Mouse (Mus musculus): ENCODE data around the gene Npcd. TPM values are rescaled to one million over a fixed set of nuclear protein-coding genes. Genes with fewer than 3 reads are reported as not detected.

The Npcd gene
- polyA plus RNA-seq, 1 experiment from 2014 or later: not detected

GRCm38 (mm10) chr15:79833251-79834050 is 586 bp downstream of the Npcd start:
- Histone ChIP-seq H3K9me3 (ENCODE audit: low read length) (no peaks in the 10 kb centered on the region), H3K4me3 (ENCODE audit: low read length) (peak overlapping the region; percentile 84), H3K4me2 (replicated peaks; ENCODE audit: low read depth, low read length) (peak overlapping the region; percentile 97), H3K9ac (replicated peaks; ENCODE audit: low read length) (peak overlapping the region; percentile 93), H3K4me1 (ENCODE audit: insufficient read depth, low read length) (peaks cover 50% of the 10 kb centered on the region), H3K36me3 (ENCODE audit: insufficient read depth, low read length) (peaks cover 8% of the 10 kb centered on the region; the same call in 1 of the 2 replicates), H3K27me3 (ENCODE audit: insufficient read depth, low read length) (no peaks in the 10 kb centered on the region), H3K27ac (ENCODE audit: low read length) (peak overlapping the region; percentile 94)
- WGBS: under 1% methylated on average over 40 of the region's 41 CpGs
- peak; percentile 7; the same call in 1 of the 2 replicates for ATAC-seq (ENCODE audit: low FRiP score, low TSS enrichment)

DNA sequence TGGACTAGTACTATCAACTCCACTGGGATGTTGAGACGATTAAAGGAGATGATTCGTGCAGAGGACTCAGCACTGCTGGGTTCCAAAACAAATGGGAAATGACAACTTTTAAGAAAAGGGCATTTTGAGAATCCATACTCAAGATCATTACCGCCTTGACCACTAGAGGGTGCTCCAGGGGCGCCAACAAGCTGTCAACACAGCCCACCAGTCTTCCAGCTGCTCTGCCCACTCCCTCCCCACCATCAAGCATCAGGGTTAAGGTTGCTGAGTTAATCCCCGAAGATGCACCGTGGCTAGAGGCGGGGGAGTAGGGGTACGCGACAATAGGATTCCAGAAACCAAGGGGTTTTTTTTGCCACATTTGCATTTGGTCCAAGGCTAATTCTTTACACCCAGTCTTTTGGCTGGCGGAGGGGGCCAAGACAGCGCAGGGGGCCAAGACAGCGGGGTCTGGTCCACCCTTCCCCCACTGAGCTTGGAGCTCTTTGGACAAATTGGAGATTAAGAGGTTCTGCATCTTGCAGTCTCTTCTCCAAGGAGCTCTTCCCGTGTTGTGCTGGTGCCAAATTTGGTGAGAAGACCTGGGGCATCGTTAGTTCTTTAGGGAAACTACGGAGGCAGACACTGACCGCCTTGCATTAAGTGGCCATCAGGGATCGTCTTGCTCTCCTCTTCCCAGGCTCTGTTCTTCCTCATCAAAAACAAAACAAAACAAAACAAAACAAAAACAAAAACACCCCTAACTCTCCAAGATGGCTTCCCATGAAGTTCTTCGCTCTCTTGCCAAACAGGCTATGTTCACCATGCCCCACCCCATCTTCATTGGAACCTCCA is 1.8 kb downstream of the Npcd start:
- Histone ChIP-seq H3K9ac (replicated peaks; ENCODE audit: low read length) (peak overlapping the region; percentile 93), H3K36me3 (ENCODE audit: insufficient read depth, low read length) (peaks cover 20% of the 10 kb centered on the region), H3K27ac (ENCODE audit: low read length) (peak overlapping the region; percentile 94), H3K4me3 (ENCODE audit: low read length) (peak overlapping the region; percentile 84), H3K4me1 (ENCODE audit: insufficient read depth, low read length) (peaks cover 56% of the 10 kb centered on the region), H3K9me3 (ENCODE audit: low read length) (no peaks in the 10 kb centered on the region), H3K27me3 (ENCODE audit: insufficient read depth, low read length) (no peaks in the 10 kb centered on the region), H3K4me2 (replicated peaks; ENCODE audit: low read depth, low read length) (peak overlapping the region; percentile 97)
- WGBS: 35% methylated on average over 18 of the region's 18 CpGs
- ATAC-seq (ENCODE audit: low FRiP score, low TSS enrichment): no peak

DNA sequence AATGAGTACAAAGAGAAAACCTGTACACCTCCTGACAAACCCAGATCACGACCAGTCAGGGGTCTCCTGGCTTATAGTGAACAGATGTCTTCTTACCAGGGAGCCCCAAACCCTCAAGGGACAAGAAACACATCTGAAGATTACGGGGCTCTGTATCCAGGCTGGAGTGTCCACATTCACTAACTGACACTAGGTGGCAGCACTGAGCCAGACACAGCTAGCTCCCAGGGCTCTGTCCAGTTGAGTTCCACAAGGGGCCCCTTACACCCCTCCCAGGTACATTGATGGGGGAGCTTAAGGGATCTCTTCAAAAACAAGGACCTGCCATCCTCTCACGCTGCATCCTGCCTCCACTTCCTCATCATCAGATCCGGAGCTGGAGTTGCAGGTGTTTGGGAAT is 3.6 kb downstream of the Npcd start:
- peaks cover 24% of the 10 kb centered on the region for H3K36me3 ChIP-seq (ENCODE audit: insufficient read depth, low read length)
- H3K4me2 ChIP-seq (replicated peaks; ENCODE audit: low read depth, low read length): no peak overlapping the region
- H3K9me3 ChIP-seq (ENCODE audit: low read length): no peaks in the 10 kb centered on the region
- ATAC-seq (ENCODE audit: low FRiP score, low TSS enrichment): no peak
- H3K4me3 ChIP-seq (ENCODE audit: low read length): no peak overlapping the region
- WGBS: 9% methylated on average over 4 of the region's 4 CpGs
- H3K4me1 ChIP-seq (ENCODE audit: insufficient read depth, low read length): peaks cover 60% of the 10 kb centered on the region
- no peaks in the 10 kb centered on the region for H3K27me3 ChIP-seq (ENCODE audit: insufficient read depth, low read length)
- H3K27ac ChIP-seq (ENCODE audit: low read length): no peak overlapping the region
- no peak overlapping the region for H3K9ac ChIP-seq (replicated peaks; ENCODE audit: low read length)

DNA sequence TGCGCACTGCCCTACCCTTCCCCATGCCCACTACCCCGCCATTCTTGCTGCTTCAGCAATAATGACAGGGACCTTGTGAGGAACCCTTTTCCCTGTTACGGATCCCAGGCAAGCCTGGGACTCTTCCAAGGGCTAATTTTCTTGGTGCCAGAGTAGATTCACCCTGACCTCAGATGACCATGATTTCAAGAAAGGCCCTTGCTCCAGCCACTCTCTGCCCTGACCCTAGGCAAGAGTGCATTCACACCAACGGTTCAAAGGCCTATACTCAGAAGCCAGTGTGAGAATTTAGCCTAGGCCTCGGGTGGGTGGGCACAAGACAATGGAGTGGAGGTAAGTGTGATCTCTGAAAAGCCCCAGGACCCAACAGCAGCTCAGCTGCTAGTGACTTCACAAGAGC is 4.6 kb downstream of the Npcd start:
- Histone ChIP-seq H3K36me3 (ENCODE audit: insufficient read depth, low read length) (peaks cover 25% of the 10 kb centered on the region), H3K4me3 (ENCODE audit: low read length) (no peak overlapping the region), H3K9me3 (ENCODE audit: low read length) (no peaks in the 10 kb centered on the region), H3K9ac (replicated peaks; ENCODE audit: low read length) (0 out of 2 replicates have a peak overlapping the region, but pooled peaks have one; percentile 1), H3K27me3 (ENCODE audit: insufficient read depth, low read length) (no peaks in the 10 kb centered on the region), H3K4me2 (replicated peaks; ENCODE audit: low read depth, low read length) (peak overlapping the region; percentile 46; the same call in 1 of the 2 replicates), H3K27ac (ENCODE audit: low read length) (0 out of 2 replicates have a peak overlapping the region, but pooled peaks have one; percentile 8), H3K4me1 (ENCODE audit: insufficient read depth, low read length) (peaks cover 53% of the 10 kb centered on the region)
- no peak for ATAC-seq (ENCODE audit: low FRiP score, low TSS enrichment)
- WGBS: 74% methylated on average over 5 of the region's 5 CpGs

DNA sequence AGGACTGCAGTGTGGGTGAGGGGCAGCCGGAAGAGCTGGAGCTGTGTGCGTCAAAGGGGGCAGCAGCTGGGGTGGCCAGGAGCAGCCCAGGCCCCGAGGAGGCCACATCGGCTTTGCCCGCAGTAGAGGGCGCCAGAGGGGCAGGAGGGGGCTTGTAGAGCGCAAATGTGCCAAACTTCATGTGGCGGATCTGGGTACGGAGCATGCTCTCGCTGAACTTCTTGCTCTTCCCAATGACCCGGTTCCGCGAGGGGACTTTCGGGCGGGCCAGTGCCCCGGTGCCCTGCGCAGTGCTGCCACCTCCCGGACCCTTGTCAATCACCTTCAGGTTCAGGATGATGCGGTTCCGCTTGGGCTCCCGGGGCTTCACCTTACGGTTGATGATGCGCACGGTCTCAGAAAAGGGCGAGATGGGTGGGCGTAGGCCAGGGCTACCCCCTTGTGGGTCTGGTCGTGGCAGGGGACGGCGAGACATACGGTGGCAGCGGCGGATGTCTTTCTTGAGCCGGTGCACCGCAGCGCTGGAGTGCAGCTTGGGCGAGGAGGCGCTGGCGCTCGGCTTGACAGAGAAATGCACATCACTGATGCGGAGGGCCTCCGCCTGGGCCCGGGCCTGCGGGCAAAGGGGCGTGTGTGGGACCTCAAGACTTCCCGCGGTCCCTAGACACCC is 5.5 kb downstream of the Npcd start:
- no peaks in the 10 kb centered on the region for H3K9me3 ChIP-seq (ENCODE audit: low read length)
- WGBS: 53% methylated on average over 46 of the region's 46 CpGs
- peaks cover 55% of the 10 kb centered on the region for H3K4me1 ChIP-seq (ENCODE audit: insufficient read depth, low read length)
- peak overlapping the region; percentile 23 for H3K4me3 ChIP-seq (ENCODE audit: low read length)
- H3K27ac ChIP-seq (ENCODE audit: low read length): no peak overlapping the region
- H3K4me2 ChIP-seq (replicated peaks; ENCODE audit: low read depth, low read length): peak overlapping the region; percentile 46
- 0 out of 2 replicates have a peak overlapping the region, but pooled peaks have one; percentile 24 for H3K9ac ChIP-seq (replicated peaks; ENCODE audit: low read length)
- H3K36me3 ChIP-seq (ENCODE audit: insufficient read depth, low read length): peaks cover 28% of the 10 kb centered on the region
- ATAC-seq (ENCODE audit: low FRiP score, low TSS enrichment): no peak
- no peaks in the 10 kb centered on the region for H3K27me3 ChIP-seq (ENCODE audit: insufficient read depth, low read length)

DNA sequence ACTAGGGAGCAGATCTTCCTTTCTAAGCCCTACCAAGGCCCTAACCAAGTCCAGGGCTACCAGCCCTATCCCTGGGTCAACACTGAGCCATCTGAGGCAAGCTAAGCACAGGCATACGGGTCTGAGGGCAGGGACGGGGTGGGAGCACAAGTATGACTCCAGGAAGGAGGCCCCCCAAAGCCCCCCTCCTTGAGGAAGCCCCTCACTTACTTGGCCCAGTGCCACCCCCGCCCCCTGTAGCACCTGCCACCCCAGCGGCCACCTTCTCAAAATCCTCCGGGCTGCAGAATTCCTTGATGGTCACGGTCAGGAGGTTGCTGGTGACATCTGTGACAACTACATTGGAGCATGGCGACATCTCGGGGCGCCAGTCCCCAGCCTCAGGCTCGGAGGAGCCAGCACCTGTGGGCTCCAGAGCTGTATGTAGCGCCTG is 6.2 kb downstream of the Npcd start:
- Histone ChIP-seq H3K4me2 (replicated peaks; ENCODE audit: low read depth, low read length) (no peak overlapping the region), H3K4me1 (ENCODE audit: insufficient read depth, low read length) (peaks cover 49% of the 10 kb centered on the region), H3K36me3 (ENCODE audit: insufficient read depth, low read length) (peaks cover 32% of the 10 kb centered on the region), H3K27ac (ENCODE audit: low read length) (no peak overlapping the region), H3K9ac (replicated peaks; ENCODE audit: low read length) (0 out of 2 replicates have a peak overlapping the region, but pooled peaks have one; percentile 25), H3K4me3 (ENCODE audit: low read length) (no peak overlapping the region), H3K27me3 (ENCODE audit: insufficient read depth, low read length) (no peaks in the 10 kb centered on the region), H3K9me3 (ENCODE audit: low read length) (no peaks in the 10 kb centered on the region)
- WGBS: 86% methylated on average over 11 of the region's 11 CpGs
- ATAC-seq (ENCODE audit: low FRiP score, low TSS enrichment): no peak

- H3K27me3 ChIP-seq (ENCODE audit: insufficient read depth, low read length): no peaks in the 10 kb centered on the region
- peaks cover 32% of the 10 kb centered on the region for H3K36me3 ChIP-seq (ENCODE audit: insufficient read depth, low read length)
- H3K4me1 ChIP-seq (ENCODE audit: insufficient read depth, low read length): peaks cover 48% of the 10 kb centered on the region
- no peak overlapping the region for H3K9ac ChIP-seq (replicated peaks; ENCODE audit: low read length)
- WGBS: 84% methylated on average over 14 of the region's 14 CpGs
- no peak overlapping the region for H3K27ac ChIP-seq (ENCODE audit: low read length)
- ATAC-seq (ENCODE audit: low FRiP score, low TSS enrichment): no peak
- H3K9me3 ChIP-seq (ENCODE audit: low read length): no peaks in the 10 kb centered on the region
- H3K4me3 ChIP-seq (ENCODE audit: low read length): no peak overlapping the region
- H3K4me2 ChIP-seq (replicated peaks; ENCODE audit: low read depth, low read length): no peak overlapping the region
Measured at GRCm38 (mm10) chr15:79827061-79827777, 6.8 kb downstream of the Npcd start.

DNA sequence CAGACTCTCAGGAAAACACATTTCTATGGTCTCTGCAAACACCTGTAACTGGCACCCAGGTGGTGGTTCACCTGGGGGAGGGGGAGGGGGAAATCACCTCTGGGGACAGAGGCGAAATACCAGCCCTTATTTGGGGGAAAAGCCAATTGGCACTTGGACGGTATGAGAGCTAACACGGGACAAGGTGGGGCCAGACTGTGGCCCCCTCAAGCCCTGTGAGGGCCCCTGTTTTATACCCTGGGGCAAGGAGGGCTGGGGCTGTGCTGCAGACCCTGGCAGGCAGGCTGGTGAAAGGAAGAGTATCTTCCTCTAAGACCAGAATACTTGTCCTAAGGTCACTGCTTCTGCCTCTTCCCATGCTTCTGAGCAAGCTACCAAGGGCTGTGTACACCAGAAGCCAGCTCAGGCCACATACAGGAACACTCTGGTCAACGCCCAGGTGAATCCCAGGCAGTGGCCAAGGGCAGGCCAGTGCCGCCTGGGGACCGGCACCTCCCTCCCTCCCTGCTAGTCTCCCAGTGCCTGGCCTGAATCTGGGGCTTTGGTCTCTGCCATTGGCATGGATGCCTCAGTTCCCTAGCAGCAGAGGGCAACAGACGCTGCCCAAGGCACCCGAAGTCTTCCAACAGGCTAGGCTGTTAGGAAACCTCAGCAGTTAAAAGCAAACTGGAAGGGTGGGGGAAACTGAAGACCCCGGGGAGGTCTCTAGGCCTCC is 7.7 kb downstream of the Npcd start:
- ATAC-seq (ENCODE audit: low FRiP score, low TSS enrichment): no peak
- Histone ChIP-seq H3K36me3 (ENCODE audit: insufficient read depth, low read length) (peaks cover 26% of the 10 kb centered on the region), H3K4me2 (replicated peaks; ENCODE audit: low read depth, low read length) (no peak overlapping the region), H3K27ac (ENCODE audit: low read length) (no peak overlapping the region), H3K9me3 (ENCODE audit: low read length) (no peaks in the 10 kb centered on the region), H3K4me1 (ENCODE audit: insufficient read depth, low read length) (peaks cover 42% of the 10 kb centered on the region), H3K9ac (replicated peaks; ENCODE audit: low read length) (no peak overlapping the region), H3K4me3 (ENCODE audit: low read length) (no peak overlapping the region), H3K27me3 (ENCODE audit: insufficient read depth, low read length) (no peaks in the 10 kb centered on the region)
- WGBS: 82% methylated on average over 9 of the region's 9 CpGs
